Mouse (Mus musculus) adipocyte (in vitro differentiated cells): Measurements from ENCODE around the gene Nfxl1.

Experiments used
- DNase-seq: peaks from one replicate; pipeline ENCODE4 v3.0.0-alpha.2; 2016; ENCODE audit warnings: low spot score

Gene Nfxl1

DNA sequence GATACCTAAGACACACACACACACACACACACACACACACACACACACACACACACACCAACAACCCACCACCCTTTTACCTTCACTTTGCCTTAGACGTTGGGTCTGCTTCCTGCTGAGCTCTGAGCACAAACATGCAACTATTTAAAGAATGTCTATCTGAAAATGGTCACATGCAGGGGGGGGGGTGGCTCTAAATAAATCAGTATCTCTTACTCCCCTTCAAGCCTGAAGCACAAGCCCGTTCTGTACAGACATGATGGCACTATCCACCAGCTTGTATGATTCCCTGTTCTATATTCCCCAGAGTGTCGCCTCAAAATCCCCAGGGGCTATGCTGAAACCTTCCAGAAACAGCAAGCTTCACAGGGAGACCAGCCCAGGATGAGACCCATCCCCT, 57.7 kb downstream of the Nfxl1 start:
- no peak for DNase-seq

DNA sequence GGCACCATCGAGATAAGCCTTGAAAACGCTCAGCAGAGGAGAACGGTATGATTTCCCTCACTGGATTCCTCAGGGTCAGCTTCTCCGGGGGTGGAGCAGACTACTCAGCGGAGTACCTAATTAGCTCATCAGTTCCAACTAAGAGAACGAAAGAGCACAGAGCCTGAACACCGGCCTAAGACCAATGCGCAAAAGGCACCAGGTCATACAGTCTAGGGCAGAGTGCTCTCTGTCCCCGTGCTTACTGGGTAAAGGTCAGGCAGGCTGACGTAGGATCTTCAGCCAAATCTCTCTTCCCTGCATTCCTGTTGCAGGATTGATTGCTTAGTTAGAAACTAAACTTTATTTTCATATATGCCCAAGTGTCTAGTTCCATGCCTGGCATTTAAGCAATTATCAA, 61.2 kb downstream of the Nfxl1 start:
- peak; percentile 19 for DNase-seq

DNA sequence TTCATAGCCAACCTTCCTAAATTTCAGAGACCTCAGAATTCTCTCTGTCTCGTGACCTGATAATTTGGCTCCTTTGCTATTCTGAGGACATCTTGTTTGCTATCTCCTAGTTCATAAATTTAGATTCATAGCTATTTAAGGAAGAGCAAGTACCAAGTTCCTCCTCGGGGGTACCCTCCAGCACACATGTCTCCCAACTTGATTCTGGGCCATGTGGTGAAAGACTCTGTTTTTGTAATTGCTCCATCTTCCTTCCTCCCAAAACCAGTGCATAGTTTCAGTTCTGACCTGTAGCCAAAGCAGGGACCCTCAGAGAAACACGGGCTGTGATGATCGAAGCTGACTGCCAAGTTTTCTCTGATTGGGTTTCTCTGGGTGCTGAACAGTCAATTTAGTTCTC, 62.7 kb downstream of the Nfxl1 start:
- DNase-seq, result no peak

DNA sequence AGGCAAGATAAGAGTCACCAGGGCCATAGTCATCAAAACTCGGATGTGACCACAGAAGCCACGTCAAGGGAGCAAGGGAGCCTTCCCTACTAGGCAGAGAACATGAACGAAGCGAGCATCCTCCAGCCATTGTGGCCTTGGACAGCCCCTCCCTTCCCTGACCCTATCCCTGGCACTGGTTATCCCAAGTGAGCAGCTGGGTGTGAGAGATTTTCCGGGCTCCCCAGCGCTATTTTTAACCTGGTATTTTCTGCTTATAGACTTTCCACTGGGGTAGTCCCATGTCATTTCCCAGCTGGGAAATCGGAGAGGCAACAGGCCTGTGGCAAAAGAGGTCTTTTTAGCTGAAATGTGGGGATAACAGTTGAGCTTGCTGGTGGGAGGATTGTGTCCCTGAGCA, 65.6 kb downstream of the Nfxl1 start:
- DNase-seq, result no peak

DNA sequence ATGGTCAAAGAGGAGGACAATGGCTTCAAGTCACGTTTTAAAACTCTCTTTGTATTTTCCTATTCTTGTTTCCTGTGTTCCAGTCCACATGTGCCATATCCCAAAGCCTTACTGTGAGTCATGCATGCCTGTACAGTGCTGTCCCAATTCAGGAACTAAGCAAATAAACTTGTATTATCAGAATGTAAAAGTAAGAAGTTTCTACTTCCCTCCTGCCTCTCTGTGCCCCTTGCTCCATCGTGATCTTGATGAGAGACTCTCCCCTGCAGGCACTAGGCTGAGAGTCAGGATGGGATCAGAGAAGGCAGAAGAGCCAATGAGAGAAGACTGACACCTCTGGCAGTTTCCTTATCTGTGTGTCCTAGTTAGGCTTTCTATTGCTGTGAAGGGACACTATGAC, 68.3 kb downstream of the Nfxl1 start:
- no peak for DNase-seq

DNA sequence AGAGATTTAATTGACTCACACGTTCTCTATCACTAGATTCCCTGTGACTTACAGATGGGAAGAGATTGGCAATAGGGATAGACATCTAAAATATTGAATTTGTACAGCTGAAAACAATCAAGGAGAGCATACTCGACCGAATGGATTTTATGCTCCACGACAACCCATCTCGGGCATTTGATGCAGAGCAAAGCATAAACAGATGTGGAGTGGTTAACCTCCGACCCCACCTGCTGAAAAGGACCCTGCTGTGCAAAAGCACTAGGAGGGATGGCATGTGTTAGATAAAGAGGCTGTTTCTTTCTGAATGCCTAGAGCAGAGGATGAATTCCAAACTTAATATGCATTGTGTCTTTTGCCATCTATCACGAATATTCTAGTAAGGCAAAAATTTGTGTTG, 79.0 kb downstream of the Nfxl1 start:
- no peak for DNase-seq

DNA sequence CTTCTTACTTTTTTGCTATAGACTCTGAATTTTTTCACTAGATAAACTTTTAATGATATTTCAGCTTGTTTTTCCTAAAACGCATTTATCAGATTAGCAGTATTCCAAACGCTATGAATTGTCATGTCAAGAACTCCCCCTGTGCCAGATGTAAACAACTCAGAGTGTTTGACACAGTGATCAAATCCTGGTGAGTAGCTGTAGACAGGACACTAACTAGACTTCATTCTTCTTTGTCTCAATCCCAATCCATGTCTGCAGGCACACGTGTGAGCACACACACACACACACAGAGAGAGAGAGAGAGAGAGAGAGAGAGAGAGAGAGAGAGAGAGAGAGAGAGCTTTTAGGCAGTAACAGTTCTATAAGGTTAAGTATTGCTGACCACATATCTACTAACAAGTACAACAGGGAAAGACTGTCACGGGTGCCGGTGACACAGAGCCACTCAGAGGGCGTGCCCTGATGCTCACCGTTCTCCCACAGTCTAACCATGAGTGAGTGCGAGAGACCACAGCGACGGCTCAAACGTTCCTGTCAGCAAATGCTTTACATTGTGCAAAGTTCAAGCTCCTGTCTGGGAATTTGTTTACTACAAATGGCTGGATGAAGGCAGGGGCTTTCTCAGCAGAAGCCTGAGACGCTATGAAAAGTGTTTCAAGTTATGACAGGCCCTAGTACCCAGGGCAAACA, 87.0 kb downstream of the Nfxl1 start:
- DNase-seq, result no peak

DNA sequence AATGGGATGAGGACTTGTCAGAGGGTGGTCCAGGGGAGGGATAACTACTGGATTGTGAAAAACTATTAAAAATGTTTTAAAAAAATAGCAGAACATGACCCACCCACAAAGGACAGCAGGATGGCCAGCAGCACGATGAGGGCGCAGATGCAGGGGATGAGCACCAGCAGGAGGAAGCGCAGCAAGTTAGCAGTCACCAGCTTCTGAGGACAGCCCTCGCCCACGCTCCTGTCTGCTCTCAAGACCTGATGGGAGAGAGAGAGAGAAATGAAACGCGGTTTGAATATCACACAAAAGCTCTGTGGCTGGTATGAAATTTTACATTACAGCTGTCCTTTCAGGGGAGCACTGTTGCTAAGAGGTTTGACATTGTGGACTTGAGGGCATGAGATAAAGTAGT, 87.7 kb downstream of the Nfxl1 start:
- DNase-seq, result no peak

DNA sequence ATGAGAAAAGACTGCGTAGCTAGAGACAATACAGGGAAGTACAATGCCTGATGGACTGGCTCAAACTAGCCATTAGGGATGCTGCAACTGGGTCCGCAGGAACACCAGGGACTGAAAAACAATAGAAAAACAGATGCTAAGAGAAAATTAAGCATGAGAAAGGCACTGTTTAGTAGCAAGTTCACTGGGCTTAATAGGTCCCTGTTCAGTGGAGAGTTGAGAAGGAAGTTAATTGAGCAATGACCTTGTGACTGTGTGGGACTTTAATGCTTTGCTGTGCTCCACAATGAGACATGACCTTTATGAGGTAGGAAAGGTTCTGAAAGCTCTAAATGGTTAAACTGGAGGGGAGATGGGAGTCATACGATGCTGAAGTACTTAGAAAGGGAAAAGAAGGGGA, 94.6 kb downstream of the Nfxl1 start:
- DNase-seq, result no peak
